Mouse (Mus musculus) A20 (cell line): ENCODE measurements around the gene Bola3.

Source experiments
- DNase-seq: peaks from one replicate; pipeline ENCODE4 v3.0.0-alpha.2; 2011; ENCODE audit warnings: low read depth, low spot score

Gene Bola3

GRCm38 (mm10) chr6:83394122-83394521 lies 45.2 kb downstream of the Bola3 start:
- no peak for DNase-seq

GRCm38 (mm10) chr6:83395544-83396229 lies 46.7 kb downstream of the Bola3 start:
- DNase-seq = no peak

- DNase-seq = no peak
These were observed 47.8 kb downstream of the Bola3 start for GRCm38 (mm10) chr6:83396711-83397110.

- DNase-seq = no peak
These were observed 48.8 kb downstream of the Bola3 start for GRCm38 (mm10) chr6:83397728-83398127.

GRCm38 (mm10) chr6:83399790-83400189 lies 50.8 kb downstream of the Bola3 start:
- DNase-seq = no peak

- no peak for DNase-seq
These were observed 54.5 kb downstream of the Bola3 start for GRCm38 (mm10) chr6:83403481-83403880.

- no peak for DNase-seq
These were observed 55.6 kb downstream of the Bola3 start for GRCm38 (mm10) chr6:83404571-83404970.

GRCm38 (mm10) chr6:83405511-83406064 lies 56.6 kb downstream of the Bola3 start:
- DNase-seq = no peak

GRCm38 (mm10) chr6:83408510-83408909 lies 59.6 kb downstream of the Bola3 start:
- no peak for DNase-seq
